23 mouse cellular contexts compared by ENCODE assay signal in genomic region chr19:6610715-6611114, GRCm38 (mm10).
A peak's percentile ranks its signal among the peaks of the same experiment; 100 is the strongest.
DNase-seq lines count a peak whose midpoint lies in the region; ATAC-seq and TF ChIP-seq lines count a peak whose summit lies in the region.
"Had no signal": no experiment of that assay in that cellular context is flagged by ENCODE, and none has a peak within 500 bp of the region (broad histone marks: within the 10 kb centered on the region; RNA-seq: fewer than 3 reads in every experiment).

No protein-coding gene starts in this region.

- peak; percentile 39 for DNase-seq in kidney, adult 11 months
- peak; percentile 50 to 58 for DNase-seq in kidney, adult 8-10 months
- DNase-seq in kidney, postnatal 10 days = no peak
- DNase-seq in embryonic facial prominence, embryonic 10.5 days (ENCODE audit: low spot score) = no peak
- DNase-seq in kidney, postnatal 14 days = peak; percentile 28
- no peak for DNase-seq in stomach, postnatal 0 days (ENCODE audit: low spot score)
- DNase-seq: adrenal gland, adult 2 months; cerebellum, adult 11 months; cerebellum, adult 2 months; cerebellum, adult 9-11 months; cerebellum, postnatal 25 days; gastrocnemius, adult 2 months; gastrocnemius, postnatal 14 days; heart, adult 11 months had no signal

- no peak overlapping the region for H3K9ac ChIP-seq in kidney, embryonic 16.5 days (replicated peaks; ENCODE audit: low read length)
- H3K9ac ChIP-seq in stomach, postnatal 0 days (ENCODE audit: low read length) = no peak overlapping the region
- H3K9ac ChIP-seq in intestine, embryonic 15.5 days = no peak overlapping the region
- H3K9ac ChIP-seq: embryonic facial prominence, embryonic 13.5 days; forebrain, embryonic 13.5 days; hindbrain, embryonic 14.5 days had no signal

- no peak overlapping the region for H3K27ac ChIP-seq in kidney, embryonic 16.5 days (ENCODE audit: low read length)
- peak overlapping the region; percentile 40; the same call in 1 of the 2 replicates for H3K27ac ChIP-seq in embryonic facial prominence, embryonic 10.5 days (replicated peaks)
- no peak overlapping the region for H3K27ac ChIP-seq in stomach, postnatal 0 days (replicated peaks)
- H3K27ac ChIP-seq in intestine, embryonic 15.5 days = no peak overlapping the region
- H3K27ac ChIP-seq: embryonic facial prominence, embryonic 13.5 days; forebrain, embryonic 13.5 days; gastrocnemius, adult 2 months; hindbrain, embryonic 14.5 days had no signal

- TF ChIP-seq CTCF in stomach, postnatal 0 days (IDR thresholded peaks at IDR 0.05; ENCODE audit: low read depth) = no peak

- no peaks in the 10 kb centered on the region for H3K4me1 ChIP-seq in kidney, embryonic 16.5 days (ENCODE audit: insufficient read depth, low read length)
- H3K4me1 ChIP-seq in embryonic facial prominence, embryonic 10.5 days = peaks cover 20% of the 10 kb centered on the region
- H3K4me1 ChIP-seq in stomach, postnatal 0 days (replicated peaks; ENCODE audit: control insufficient read depth, insufficient read depth) = no peaks in the 10 kb centered on the region
- no peaks in the 10 kb centered on the region for H3K4me1 ChIP-seq in intestine, embryonic 15.5 days (replicated peaks)

- H3K36me3 ChIP-seq in kidney, embryonic 16.5 days (ENCODE audit: insufficient read depth, low read length) = no peaks in the 10 kb centered on the region
- H3K36me3 ChIP-seq in embryonic facial prominence, embryonic 10.5 days (replicated peaks) = no peaks in the 10 kb centered on the region
- no peaks in the 10 kb centered on the region for H3K36me3 ChIP-seq in stomach, postnatal 0 days (ENCODE audit: control insufficient read depth, insufficient read depth, low read length)
- no peaks in the 10 kb centered on the region for H3K36me3 ChIP-seq in intestine, embryonic 15.5 days
- H3K36me3 ChIP-seq: embryonic facial prominence, embryonic 13.5 days had no signal

- no peak for TF ChIP-seq EP300 in stomach, postnatal 0 days (optimal IDR thresholded peaks at IDR 0.05)

- no peaks in the 10 kb centered on the region for H3K9me3 ChIP-seq in kidney, embryonic 16.5 days (ENCODE audit: low read length)
- 0 out of 2 replicates have a peak, but pooled peaks cover 2% of the 10 kb centered on the region for H3K9me3 ChIP-seq in embryonic facial prominence, embryonic 10.5 days
- no peaks in the 10 kb centered on the region for H3K9me3 ChIP-seq in stomach, postnatal 0 days (ENCODE audit: control insufficient read depth, low read length)
- no peaks in the 10 kb centered on the region for H3K9me3 ChIP-seq in intestine, embryonic 15.5 days
- H3K9me3 ChIP-seq: embryonic facial prominence, embryonic 13.5 days had no signal

- WGBS in kidney, embryonic 16.5 days = 82% methylated on average over 5 of the region's 5 CpGs
- WGBS in embryonic facial prominence, embryonic 10.5 days = 83% methylated on average over 5 of the region's 5 CpGs
- WGBS in stomach, postnatal 0 days = 69% methylated on average over 5 of the region's 5 CpGs
- 76% methylated on average over 5 of the region's 5 CpGs for WGBS in intestine, embryonic 15.5 days

- no peak overlapping the region for H3K4me2 ChIP-seq in kidney, embryonic 16.5 days (replicated peaks; ENCODE audit: low read depth, low read length)
- H3K4me2 ChIP-seq in stomach, postnatal 0 days (replicated peaks; ENCODE audit: low read depth) = no peak overlapping the region
- H3K4me2 ChIP-seq in intestine, embryonic 15.5 days (replicated peaks) = no peak overlapping the region
- H3K4me2 ChIP-seq: embryonic facial prominence, embryonic 13.5 days; forebrain, embryonic 13.5 days; heart, embryonic 11.5 days; hindbrain, embryonic 14.5 days had no signal

- no peak overlapping the region for H3K4me3 ChIP-seq in kidney, embryonic 16.5 days (ENCODE audit: low read length)
- H3K4me3 ChIP-seq in embryonic facial prominence, embryonic 10.5 days = no peak overlapping the region
- no peak overlapping the region for H3K4me3 ChIP-seq in stomach, postnatal 0 days (ENCODE audit: low read depth, low read length)
- H3K4me3 ChIP-seq in intestine, embryonic 15.5 days (replicated peaks) = no peak overlapping the region
- H3K4me3 ChIP-seq: embryonic facial prominence, embryonic 13.5 days; erythroblast, embryonic 14.5 days; forebrain, embryonic 13.5 days; gastrocnemius, adult 2 months had no signal

- ATAC-seq in kidney, embryonic 16.5 days (ENCODE audit: low FRiP score, low TSS enrichment) = no peak
- ATAC-seq in stomach, postnatal 0 days (ENCODE audit: low FRiP score, low TSS enrichment) = no peak
- no peak for ATAC-seq in intestine, embryonic 15.5 days
- ATAC-seq: CD4-positive, CD25-positive, alpha-beta regulatory T cell, adult 4 months; forebrain, embryonic 13.5 days; forebrain, embryonic 16.5 days had no signal

- H3K27me3 ChIP-seq in kidney, embryonic 16.5 days (ENCODE audit: insufficient read depth, low read length) = no peaks in the 10 kb centered on the region
- no peaks in the 10 kb centered on the region for H3K27me3 ChIP-seq in embryonic facial prominence, embryonic 10.5 days (replicated peaks; ENCODE audit: low read depth, poor library complexity, severe bottlenecking)
- no peaks in the 10 kb centered on the region for H3K27me3 ChIP-seq in stomach, postnatal 0 days (ENCODE audit: control insufficient read depth, insufficient read depth, low read length)
- H3K27me3 ChIP-seq in intestine, embryonic 15.5 days (replicated peaks) = no peaks in the 10 kb centered on the region
- H3K27me3 ChIP-seq: embryonic facial prominence, embryonic 13.5 days; forebrain, embryonic 13.5 days had no signal

Comparison
In these comparisons a context has a peak if more than half of its experiments do, and no peak if none do; other contexts are left out.
1. DNase-seq: peak in kidney, adult 11 months (single experiment), kidney, adult 8-10 months (2 of 2) and kidney, postnatal 14 days (single experiment); none in kidney, postnatal 10 days (single experiment), embryonic facial prominence, embryonic 10.5 days (single experiment) and stomach, postnatal 0 days (single experiment).